Mouse (Mus musculus): ENCODE measurements around the gene Olfr372. TPM values are rescaled to one million over a fixed set of nuclear protein-coding genes. Genes with fewer than 3 reads are reported as not detected.

Olfr372 gene
- polyA plus RNA-seq, 1 experiment from 2014 or later: not detected

DNA sequence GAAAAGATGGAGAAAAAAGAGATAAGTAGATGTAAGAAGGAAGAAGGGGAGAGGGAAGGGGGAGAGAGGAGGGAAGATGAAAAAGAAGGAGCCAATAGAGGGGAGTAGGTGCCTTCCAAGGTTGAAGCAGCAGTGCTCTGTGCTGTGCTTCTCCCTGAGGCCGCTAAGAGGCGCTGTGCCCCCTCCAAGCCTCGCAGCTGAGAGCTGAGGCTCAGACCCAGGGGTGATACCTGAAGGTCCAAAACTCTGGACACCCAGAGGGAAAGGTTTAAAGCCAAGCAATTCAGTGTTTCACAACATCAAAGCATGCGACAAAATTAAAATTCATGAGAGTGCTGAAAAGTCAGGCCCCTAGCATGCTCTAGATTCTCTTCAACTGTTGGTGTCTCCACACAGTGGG is 64.1 kb downstream of the Olfr372 start:
- Histone ChIP-seq H3K4me2 (ENCODE audit: low read length) (no peak overlapping the region), H3K27ac (replicated peaks in 1 of 2; ENCODE audit: control insufficient read depth in 1 of 2, insufficient read depth in 1 of 2, low read depth in 2 of 2, low read length in 2 of 2) (no peak overlapping the region), H3K9ac (ENCODE audit: low read length) (no peak overlapping the region), H3K4me3 (ENCODE audit: control insufficient read depth in 1 of 2, insufficient read depth in 1 of 2, low read depth in 1 of 2, low read length in 2 of 2) (no peak overlapping the region), H3K9me3 (ENCODE audit: control insufficient read depth, low read length) (peaks cover 3% of the 10 kb centered on the region), H3K36me3 (ENCODE audit: control insufficient read depth, insufficient read depth, low read length) (no peaks in the 10 kb centered on the region), H3K4me1 (ENCODE audit: control insufficient read depth in 2 of 2, insufficient read depth in 2 of 2, low read length in 2 of 2) (no peaks in the 10 kb centered on the region), H3K27me3 (ENCODE audit: control insufficient read depth, insufficient read depth, low read length) (no peaks in the 10 kb centered on the region)
- WGBS: 15% methylated on average over 4 of the region's 4 CpGs
- ATAC-seq (ENCODE audit: insufficient number of reproducible peaks, insufficient read depth, low FRiP score, low read depth): no peak

- no peaks in the 10 kb centered on the region for H3K4me1 ChIP-seq (ENCODE audit: control insufficient read depth in 2 of 2, insufficient read depth in 2 of 2, low read length in 2 of 2)
- no peak within 1 kb of the TSS for H3K4me2 ChIP-seq (ENCODE audit: low read length)
- no peaks in the 10 kb centered on the region for H3K27me3 ChIP-seq (ENCODE audit: control insufficient read depth, insufficient read depth, low read length)
- H3K9ac ChIP-seq (ENCODE audit: low read length): no peak within 1 kb of the TSS
- H3K27ac ChIP-seq (replicated peaks in 1 of 2; ENCODE audit: control insufficient read depth in 1 of 2, insufficient read depth in 1 of 2, low read depth in 2 of 2, low read length in 2 of 2): no peak within 1 kb of the TSS
- no peak within 1 kb of the TSS for H3K4me3 ChIP-seq (ENCODE audit: control insufficient read depth in 1 of 2, insufficient read depth in 1 of 2, low read depth in 1 of 2, low read length in 2 of 2)
- no peak for ATAC-seq (ENCODE audit: insufficient number of reproducible peaks, insufficient read depth, low FRiP score, low read depth)
- WGBS: 82% methylated on average over 3 of the region's 3 CpGs
- peaks cover 3% of the 10 kb centered on the region for H3K9me3 ChIP-seq (ENCODE audit: control insufficient read depth, low read length)
- H3K36me3 ChIP-seq (ENCODE audit: control insufficient read depth, insufficient read depth, low read length): no peaks in the 10 kb centered on the region
Observed at GRCm38 (mm10) chr8:72106740-72107139, 65.7 kb downstream of the Olfr372 start, which contains the start of gene Olfr374. Gene Olfr374, plus strand, starts transcription at chr8:72107040.

Other genes with a start within 250 kb of the Olfr372 start
- 4.9 and 5.8 TPM in 2 replicates for gene Zfp709, start 159.2 kb upstream of the Olfr372 start, polyA plus RNA-seq (2014; fragmentation: Nextera tagmentation; extraction: Ambion mirVana)
- 3.5 and 3.8 TPM in 2 replicates for gene Zfp882, start 132.6 kb upstream of the Olfr372 start, polyA plus RNA-seq (2014; fragmentation: Nextera tagmentation; extraction: Ambion mirVana)
- 27.8 and 28.2 TPM in 2 replicates for gene Zfp617, start 132.6 kb upstream of the Olfr372 start, polyA plus RNA-seq (2014; fragmentation: Nextera tagmentation; extraction: Ambion mirVana)
- 13.6 and 15.0 TPM in 2 replicates for gene Zfp961, start 90.2 kb upstream of the Olfr372 start, polyA plus RNA-seq (2014; fragmentation: Nextera tagmentation; extraction: Ambion mirVana)
- gene Cyp4f18, start 31.6 kb upstream of the Olfr372 start, polyA plus RNA-seq (2014; fragmentation: Nextera tagmentation; extraction: Ambion mirVana): 0.73 and 1.7 TPM in 2 replicates
- not detected in 2 replicates for gene Olfr373, start 42.0 kb downstream of the Olfr372 start, polyA plus RNA-seq (2014; fragmentation: Nextera tagmentation; extraction: Ambion mirVana)
- not detected in 2 replicates for gene Olfr374, start 65.8 kb downstream of the Olfr372 start, polyA plus RNA-seq (2014; fragmentation: Nextera tagmentation; extraction: Ambion mirVana)
- 305 and 318 TPM in 2 replicates for gene Tpm4, start 93.8 kb downstream of the Olfr372 start, polyA plus RNA-seq (2014; fragmentation: Nextera tagmentation; extraction: Ambion mirVana)
- 57.8 and 58.2 TPM in 2 replicates for gene Rab8a, start 120.0 kb downstream of the Olfr372 start, polyA plus RNA-seq (2014; fragmentation: Nextera tagmentation; extraction: Ambion mirVana)
- not detected in 2 replicates for gene Hsh2d, start 148.4 kb downstream of the Olfr372 start, polyA plus RNA-seq (2014; fragmentation: Nextera tagmentation; extraction: Ambion mirVana)
- gene Cib3, start 171.6 kb downstream of the Olfr372 start, polyA plus RNA-seq (2014; fragmentation: Nextera tagmentation; extraction: Ambion mirVana): not detected in 2 replicates
- not detected in 2 replicates for gene Gm11034, start 172.4 kb downstream of the Olfr372 start, polyA plus RNA-seq (2014; fragmentation: Nextera tagmentation; extraction: Ambion mirVana)
- 39.6 and 42.3 TPM in 2 replicates for gene Fam32a, start 178.5 kb downstream of the Olfr372 start, polyA plus RNA-seq (2014; fragmentation: Nextera tagmentation; extraction: Ambion mirVana)
- gene Ap1m1, start 198.8 kb downstream of the Olfr372 start, polyA plus RNA-seq (2014; fragmentation: Nextera tagmentation; extraction: Ambion mirVana): 108 TPM in 2 replicates